Mouse (Mus musculus) monocyte, adult 5-6 weeks (primary cell): ENCODE measurements around the gene Bclaf1. TPM values are rescaled to one million over a fixed set of nuclear protein-coding genes. Genes with fewer than 3 reads are reported as not detected.

Experiments used
- ATAC-seq: fragments of 153-309, 156-312 bp; replicated peaks from 2 replicates; pipeline ENCODE4 v1.8.0; 2017; ENCODE audit warnings: mild to moderate bottlenecking; ENCODE audit not compliant: low TSS enrichment, insufficient number of reproducible peaks, severe bottlenecking, poor library complexity, low FRiP score
- total RNA-seq: library from RNA; stranded (forward); fragments of 200-1000, 200-491, 200-594 nt; gene quantifications from 3 replicates; pipeline ENCODE4 v1.2.3, GENCODE M21; 2017

The Bclaf1 gene
- total RNA-seq: 413 to 489 TPM (median 444 TPM) in 3 replicates

DNA sequence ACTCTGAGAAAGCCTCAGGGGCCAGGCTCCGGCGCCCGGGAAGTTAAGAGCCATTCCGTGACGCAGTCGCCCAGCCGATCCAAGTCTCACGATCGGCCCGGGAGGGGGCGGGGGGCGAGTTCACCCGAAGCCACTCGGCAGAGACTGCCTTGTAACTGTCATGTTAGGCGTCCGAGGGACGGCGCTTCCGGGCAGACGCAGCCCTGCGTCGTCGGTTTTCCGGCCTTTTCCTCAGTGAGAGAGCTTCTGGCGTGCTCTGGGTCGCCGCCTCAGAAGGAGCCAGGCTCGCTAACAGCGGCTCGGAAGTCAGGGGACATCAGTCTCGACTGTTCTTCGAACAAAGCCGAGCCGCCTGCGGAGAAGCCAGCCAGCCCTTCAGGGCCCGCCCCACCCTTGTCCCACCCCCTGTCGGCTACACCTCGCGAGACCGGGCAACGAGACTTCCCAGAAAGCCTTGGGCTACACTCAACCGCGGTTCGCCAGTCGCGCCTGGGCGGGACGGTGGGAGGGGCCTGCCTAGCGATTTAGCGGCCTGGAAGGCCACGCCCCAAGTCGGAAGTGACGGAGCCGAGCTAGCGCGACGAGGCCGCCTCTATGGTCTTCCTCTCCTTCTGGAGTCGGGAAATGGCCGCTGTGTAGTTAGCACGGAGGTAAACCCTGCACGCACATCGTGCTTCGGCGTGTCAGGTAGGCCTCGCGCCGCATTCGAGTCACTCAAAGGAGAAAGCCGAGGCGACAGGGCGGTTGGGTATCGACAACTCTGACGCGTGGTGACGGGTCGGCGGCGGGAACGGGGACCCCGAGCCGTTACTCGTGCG, at the start of gene Bclaf1:
Gene Bclaf1 (plus strand): TSS at position 552 of the 818 bp plus-strand sequence.
- ATAC-seq: peak; percentile 92

DNA sequence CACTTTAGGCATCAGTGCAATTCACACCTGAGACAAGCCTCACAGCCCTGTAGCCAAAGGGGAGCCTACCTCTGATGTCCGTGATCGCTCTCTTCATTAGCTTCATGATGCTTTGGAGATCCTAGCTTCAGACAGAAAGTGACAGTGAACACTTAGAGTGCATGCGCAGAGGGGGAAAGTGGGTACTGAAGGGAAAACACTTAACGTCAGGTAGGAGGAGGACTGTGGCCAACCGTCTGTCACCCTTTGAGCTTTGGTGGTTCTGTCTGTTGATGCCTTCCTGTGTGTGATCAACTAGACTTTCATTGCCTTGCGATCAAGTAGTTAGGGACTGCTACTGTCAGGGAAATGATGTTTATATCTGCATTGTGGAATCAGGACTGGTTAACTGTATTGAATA, 49.4 kb upstream of the Bclaf1 start:
- ATAC-seq: no peak

- ATAC-seq: no peak
These were observed 47.8 kb upstream of the Bclaf1 start for GRCm38 (mm10) chr10:20264479-20264878.

DNA sequence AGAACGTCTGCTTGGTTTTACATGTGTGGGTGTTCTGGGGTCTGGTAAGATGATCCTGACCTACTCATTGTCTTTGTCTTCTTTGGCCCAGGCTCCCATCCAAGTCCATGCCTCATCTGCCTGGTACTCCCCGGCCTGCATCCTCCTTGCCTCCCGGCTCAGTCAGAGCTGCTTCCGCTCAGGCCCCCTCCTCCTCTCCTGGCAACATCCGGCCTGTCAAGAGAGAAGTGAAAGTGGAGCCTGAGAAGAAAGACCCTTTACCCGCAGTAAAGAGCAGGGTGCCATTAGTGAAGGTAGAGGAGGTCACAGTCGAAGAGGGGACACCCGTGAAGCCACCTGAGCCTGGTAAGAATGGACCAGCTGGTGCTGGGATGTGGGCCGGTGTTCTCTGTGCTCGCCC, 45.2 kb upstream of the Bclaf1 start:
- ATAC-seq: 0 out of 2 replicates have a peak, but pooled peaks have one; percentile 23

- ATAC-seq: no peak
These were observed 43.3 kb upstream of the Bclaf1 start for GRCm38 (mm10) chr10:20268945-20269344.

DNA sequence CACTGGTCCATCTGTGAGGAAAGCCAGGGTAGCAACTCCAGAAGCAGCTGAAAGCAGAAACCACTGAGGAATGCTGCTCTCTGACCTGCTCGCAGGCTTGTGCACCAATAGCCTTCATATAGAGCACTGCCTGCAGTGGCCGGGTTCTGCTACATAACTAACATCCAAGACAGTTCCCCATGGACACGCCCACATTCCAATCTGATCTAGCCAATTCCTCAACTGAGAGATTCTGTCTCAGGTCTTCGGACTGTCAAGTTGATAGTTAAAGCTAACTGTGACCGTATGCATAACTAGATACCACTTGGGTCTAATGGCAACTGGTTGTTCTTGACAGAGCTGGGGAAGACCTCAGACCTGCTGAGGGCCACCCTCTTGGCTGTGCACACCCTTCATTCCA, 39.9 kb upstream of the Bclaf1 start:
- no peak for ATAC-seq

DNA sequence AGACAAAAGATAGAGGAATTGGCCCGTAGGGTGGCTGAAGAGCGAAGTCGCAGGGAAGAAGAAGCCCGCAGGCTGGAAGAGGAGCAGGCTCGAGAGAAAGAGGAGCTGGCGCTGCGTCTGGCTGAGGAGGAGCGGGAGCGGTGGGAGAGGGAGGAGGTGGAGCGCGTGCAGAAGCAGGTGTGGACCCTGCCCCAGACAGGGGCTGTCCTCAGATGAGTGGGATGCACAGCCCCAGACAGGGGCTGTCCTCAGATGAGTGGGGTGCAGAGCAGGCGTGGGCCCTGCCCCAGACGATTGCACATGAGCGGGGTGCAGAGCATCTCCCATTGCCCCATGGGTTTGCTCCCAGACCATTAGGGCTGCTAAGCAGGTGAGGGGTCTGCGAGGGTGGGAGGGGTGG, 39.0 kb upstream of the Bclaf1 start:
- no peak for ATAC-seq

DNA sequence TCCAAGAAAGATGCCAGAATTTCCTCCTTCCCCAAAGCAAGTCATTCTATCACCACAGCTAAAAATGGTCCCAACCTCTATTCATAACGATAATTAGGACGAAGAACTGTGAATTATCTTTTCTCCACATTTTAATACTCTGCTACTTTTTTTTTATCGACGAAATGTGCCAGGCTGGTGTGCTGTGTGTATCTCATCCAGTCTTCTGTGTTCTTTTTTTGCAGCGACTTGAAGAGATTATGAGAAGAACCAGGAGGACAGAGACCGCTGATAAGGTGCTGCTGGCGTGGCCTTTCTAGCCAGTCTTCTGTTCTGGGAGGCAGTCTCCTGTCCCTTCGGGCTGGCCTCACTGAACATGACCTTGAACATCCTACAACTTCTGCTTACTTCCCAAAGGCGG, 38.2 kb upstream of the Bclaf1 start:
- no peak for ATAC-seq

DNA sequence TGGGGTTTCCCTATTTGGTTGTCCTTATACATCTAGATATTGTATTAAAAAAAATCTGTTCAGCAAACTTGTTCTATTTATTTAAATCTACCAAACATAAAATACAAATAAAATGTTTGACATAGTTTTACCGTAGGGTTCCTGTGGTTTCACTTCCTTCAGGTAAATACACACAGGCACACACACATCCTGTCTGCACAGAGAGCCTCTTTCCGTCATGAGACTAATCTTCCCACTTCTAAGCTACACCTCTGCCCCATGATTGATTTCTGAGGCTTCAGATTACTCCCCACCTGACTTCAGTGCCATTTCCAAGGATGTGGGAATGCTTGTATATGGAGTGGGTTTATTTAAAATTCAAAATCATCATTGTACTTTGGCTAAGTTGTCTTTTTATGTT, 30.8 kb upstream of the Bclaf1 start:
- ATAC-seq: no peak

- no peak for ATAC-seq
These were observed 26.8 kb upstream of the Bclaf1 start for GRCm38 (mm10) chr10:20285289-20285975.

- no peak for ATAC-seq
These were observed 26.1 kb upstream of the Bclaf1 start for GRCm38 (mm10) chr10:20285994-20286836.

- no peak for ATAC-seq
These were observed 24.9 kb upstream of the Bclaf1 start for GRCm38 (mm10) chr10:20287369-20287768.

DNA sequence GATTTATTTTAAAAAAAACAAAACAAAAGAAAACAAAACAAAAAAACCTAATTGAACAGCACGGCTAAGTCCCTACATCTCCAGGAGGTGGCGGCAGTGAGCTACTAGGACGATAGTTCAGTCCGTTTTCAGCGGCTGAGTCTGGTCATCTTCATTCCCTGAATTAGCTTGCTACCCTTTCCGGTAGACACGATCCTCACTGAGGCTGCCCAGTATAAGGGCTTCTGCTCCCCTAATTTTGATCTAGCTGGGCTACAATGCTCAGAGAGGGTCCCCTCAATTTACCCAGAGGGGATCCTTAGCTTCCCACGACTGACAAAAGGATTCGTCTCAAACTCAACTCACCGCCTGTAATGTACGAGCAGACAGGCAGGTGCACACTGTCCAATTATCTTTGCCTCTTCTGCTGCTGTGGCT, 21.8 kb upstream of the Bclaf1 start:
- peak; percentile 91 for ATAC-seq

DNA sequence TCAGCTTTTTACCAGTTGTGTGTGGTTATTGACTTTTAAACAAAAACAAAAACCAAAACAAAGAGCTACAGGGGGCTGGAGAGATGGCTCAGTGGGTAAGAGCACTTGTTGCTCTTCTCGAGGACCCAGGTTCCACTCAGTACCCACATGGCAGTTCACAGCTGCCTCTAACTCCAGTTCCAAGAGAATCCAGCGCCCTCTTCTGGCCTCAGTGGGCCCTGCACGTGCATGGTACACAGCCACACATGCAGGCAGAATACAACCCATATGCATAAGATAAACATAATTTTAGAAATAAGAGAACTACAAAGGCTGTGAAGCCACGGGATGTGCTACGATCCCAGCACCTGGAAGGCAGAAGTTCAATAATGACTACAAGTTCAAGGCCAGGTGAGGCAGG, 16.3 kb upstream of the Bclaf1 start:
- ATAC-seq: no peak

GRCm38 (mm10) chr10:20298152-20298920, 13.9 kb upstream of the Bclaf1 start:
- no peak for ATAC-seq

DNA sequence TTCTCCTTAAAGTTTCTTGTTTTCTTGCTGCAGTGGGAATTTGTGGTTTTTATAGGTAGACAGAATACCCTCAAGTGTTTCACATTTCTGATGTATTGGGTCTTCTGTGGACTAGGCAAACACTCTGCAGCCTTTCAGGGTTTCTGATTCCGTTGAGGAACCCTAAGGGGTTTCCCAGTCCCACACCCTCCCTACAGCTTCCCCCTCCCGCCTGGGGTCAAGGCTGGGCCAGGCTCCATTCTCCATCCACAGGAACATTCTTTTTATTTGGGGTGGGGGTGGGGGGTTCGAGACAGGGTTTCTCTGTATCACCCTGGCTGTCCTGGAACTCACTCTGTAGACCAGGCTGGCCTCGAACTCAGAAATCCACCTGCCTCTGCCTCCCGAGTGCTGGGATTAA, 13.2 kb upstream of the Bclaf1 start:
- ATAC-seq: no peak

GRCm38 (mm10) chr10:20310969-20311769, 1.1 kb upstream of the Bclaf1 start:
- ATAC-seq: no peak
